Mouse (Mus musculus) testis, adult 2 months (tissue): ENCODE data around the gene Car6.

ENCODE experiments used
- CTCF ChIP-seq: fragments of 200-500 bp; IDR thresholded peaks from 2 replicates; pipeline ENCODE4 v1.5.1; 2012; ENCODE audit warnings: low read depth, mild to moderate bottlenecking, inconsistent platforms, low read length, moderate library complexity; ENCODE audit not compliant: control insufficient read depth, insufficient read depth, insufficient replicate concordance
- POLR2A ChIP-seq: fragments of 200-500 bp; IDR thresholded peaks from 2 replicates; pipeline ENCODE4 v1.6.1; 2012; ENCODE audit warnings: low read depth, mild to moderate bottlenecking, inconsistent platforms, low read length, moderate library complexity; ENCODE audit not compliant: control insufficient read depth

GRCm38 (mm10) chr4:150213910-150214309, 12.8 kb upstream of the Car6 start:
- TF ChIP-seq POLR2A (no peak), CTCF (peak; percentile 29; the same call in 1 of the 2 replicates)
